Mouse (Mus musculus) midbrain, embryonic 14.5 days (tissue): Measurements from ENCODE around the gene Ankrd49. TPM values are rescaled to one million over a fixed set of nuclear protein-coding genes. Genes with fewer than 3 reads are reported as not detected.

Experiments
- ATAC-seq: fragments of 200-750 bp; cut with Nextera tagmentation; 2 replicates; pipeline ENCODE4 v1.8.0; 2017; ENCODE audit warnings: moderate number of reproducible peaks, moderate library complexity; ENCODE audit not compliant: low FRiP score, low TSS enrichment
- DNase-seq: peaks from one replicate; pipeline ENCODE4 v3.0.0-alpha.2; 2015
- H3K27ac ChIP-seq: fragments of 300-500 bp; sonication (generic); replicated peaks from 2 replicates; pipeline ENCODE4 v1.5.1; 2014; ENCODE audit warnings: mild to moderate bottlenecking, low read depth, low read length, moderate library complexity
- H3K27me3 ChIP-seq: fragments of 300-500 bp; sonication (generic); 2 replicates; pipeline ENCODE4 v1.6.1; 2014; ENCODE audit warnings: low read length, control low read depth, mixed read lengths; ENCODE audit not compliant: control insufficient read depth, insufficient read depth
- H3K36me3 ChIP-seq: fragments of 300-500 bp; sonication (generic); 2 replicates; pipeline ENCODE4 v1.6.1; 2014; ENCODE audit warnings: low read length, control low read depth; ENCODE audit not compliant: control insufficient read depth, insufficient read depth
- H3K4me1 ChIP-seq: fragments of 300-500 bp; sonication (generic); 2 replicates; pipeline ENCODE4 v1.6.1; 2014; ENCODE audit warnings: mild to moderate bottlenecking, antibody characterized with exemption, low read length, control low read depth; ENCODE audit not compliant: control insufficient read depth, insufficient read depth
- H3K4me2 ChIP-seq: fragments of 300-500 bp; sonication (generic); 2 replicates; pipeline ENCODE4 v1.6.1; 2014; ENCODE audit warnings: mild to moderate bottlenecking, low read length, moderate library complexity
- H3K4me3 ChIP-seq: fragments of 300-500 bp; sonication (generic); replicated peaks from 2 replicates; pipeline ENCODE4 v1.5.1; 2014; ENCODE audit warnings: low read depth, low read length
- H3K9ac ChIP-seq: fragments of 300-500 bp; sonication (generic); replicated peaks from 2 replicates; pipeline ENCODE4 v1.6.1; 2014; ENCODE audit warnings: mild to moderate bottlenecking, low read length, moderate library complexity
- H3K9me3 ChIP-seq: fragments of 300-500 bp; sonication (generic); 2 replicates; pipeline ENCODE4 v1.6.1; 2016; ENCODE audit warnings: low read length, control low read depth, mixed read lengths; ENCODE audit not compliant: control insufficient read depth
- WGBS: fragments of 180-500 bp; shearing (Covaris S2); extraction: QIAGEN DNeasy Blood & Tissue Kit; methylation state at CpG from one replicate; pipeline ENCODE4 v1.1.7; 2014; 5-methylcytosine and 5-hydroxymethylcytosine counted together
- polyA plus RNA-seq: library from polyadenylated mRNA; unstranded; fragments of >200 nt; fragmentation: Nextera tagmentation; extraction: Ambion mirVana; gene quantifications from 2 replicates; pipeline ENCODE4 v1.2.1, GENCODE M21; 2014

Gene Ankrd49
- polyA plus RNA-seq, 1 experiment from 2014 or later = 35.4 TPM

GRCm38 (mm10) chr9:14778341-14778740, 6.3 kb downstream of the Ankrd49 start:
- no peak overlapping the region for H3K27ac ChIP-seq
- H3K4me1 ChIP-seq = no peaks in the 10 kb centered on the region
- ATAC-seq (no peak), DNase-seq (no peak)
- H3K27me3 ChIP-seq = no peaks in the 10 kb centered on the region
- H3K9me3 ChIP-seq = no peaks in the 10 kb centered on the region
- peaks cover 20% of the 10 kb centered on the region for H3K36me3 ChIP-seq
- 45% methylated on average over 13 of the region's 13 CpGs for WGBS
- no peak overlapping the region for H3K4me2 ChIP-seq
- no peak overlapping the region for H3K9ac ChIP-seq
- no peak overlapping the region for H3K4me3 ChIP-seq

GRCm38 (mm10) chr9:14773813-14774212, 10.8 kb downstream of the Ankrd49 start:
- H3K4me1 ChIP-seq = peaks cover 8% of the 10 kb centered on the region; the same call in 1 of the 2 replicates
- H3K9me3 ChIP-seq = no peaks in the 10 kb centered on the region
- WGBS = 50% methylated on average over 2 of the region's 2 CpGs
- no peak overlapping the region for H3K4me2 ChIP-seq
- H3K27me3 ChIP-seq = no peaks in the 10 kb centered on the region
- no peaks in the 10 kb centered on the region for H3K36me3 ChIP-seq
- H3K9ac ChIP-seq = no peak overlapping the region
- peak; percentile 52 for DNase-seq
- ATAC-seq = no peak
- H3K27ac ChIP-seq = no peak overlapping the region
- H3K4me3 ChIP-seq = no peak overlapping the region

GRCm38 (mm10) chr9:14772074-14772473, 12.6 kb downstream of the Ankrd49 start:
- Histone ChIP-seq H3K36me3 (no peaks in the 10 kb centered on the region), H3K4me2 (no peak overlapping the region), H3K4me3 (no peak overlapping the region), H3K9ac (no peak overlapping the region), H3K4me1 (peaks cover 12% of the 10 kb centered on the region; the same call in 1 of the 2 replicates), H3K27ac (no peak overlapping the region), H3K27me3 (no peaks in the 10 kb centered on the region), H3K9me3 (no peaks in the 10 kb centered on the region)
- DNase-seq (no peak), ATAC-seq (no peak)
- 90% methylated on average over 2 of the region's 2 CpGs for WGBS

DNA sequence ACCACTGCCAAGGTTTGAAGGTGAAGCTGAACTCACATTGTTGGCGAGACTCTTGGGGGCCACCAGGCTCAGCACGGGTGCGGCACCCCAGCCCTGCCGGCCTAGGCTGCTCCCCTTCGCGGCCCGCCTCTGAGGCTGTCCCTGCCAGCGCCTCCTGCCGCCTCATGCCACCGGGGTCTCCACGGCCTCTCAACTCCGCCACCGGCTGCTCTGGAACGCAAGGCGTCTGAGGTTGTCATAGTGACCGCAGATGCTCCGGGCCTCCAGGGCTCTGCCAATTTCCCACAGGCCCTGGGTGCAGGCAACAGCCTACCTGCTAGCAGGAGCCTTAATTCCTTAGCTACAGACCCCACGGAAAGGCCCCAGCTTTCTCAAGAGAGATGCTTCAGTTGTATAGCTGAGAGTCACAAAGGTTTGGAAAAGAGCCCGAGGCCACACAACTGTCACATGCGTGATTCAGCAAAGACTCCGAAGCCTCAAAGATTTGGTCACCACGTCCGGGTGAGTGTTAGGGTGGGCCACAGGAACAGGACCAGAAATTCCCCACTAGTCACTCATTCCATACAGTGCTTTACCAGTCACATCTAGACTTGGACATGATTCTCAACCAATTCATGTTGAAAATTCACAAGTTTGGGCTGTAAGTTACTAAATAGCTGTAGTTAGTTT, 13.7 kb downstream of the Ankrd49 start, which contains the start of gene 1700012B09Rik:
Gene 1700012B09Rik (minus strand): TSS at position 228 of the 669 bp plus-strand sequence.
- ATAC-seq (peak; percentile 63; the same call in 1 of the 2 replicates), DNase-seq (peak; percentile 54)
- peak within 1 kb of the TSS; percentile 23; the same call in 1 of the 2 replicates for H3K9ac ChIP-seq
- H3K4me1 ChIP-seq = peaks cover 12% of the 10 kb centered on the region; the same call in 1 of the 2 replicates
- WGBS = 17% methylated on average over 23 of the region's 23 CpGs
- no peak within 1 kb of the TSS for H3K4me3 ChIP-seq
- no peaks in the 10 kb centered on the region for H3K36me3 ChIP-seq
- no peaks in the 10 kb centered on the region for H3K9me3 ChIP-seq
- H3K27me3 ChIP-seq = no peaks in the 10 kb centered on the region
- no peak within 1 kb of the TSS for H3K27ac ChIP-seq
- H3K4me2 ChIP-seq = peak within 1 kb of the TSS; percentile 22

DNA sequence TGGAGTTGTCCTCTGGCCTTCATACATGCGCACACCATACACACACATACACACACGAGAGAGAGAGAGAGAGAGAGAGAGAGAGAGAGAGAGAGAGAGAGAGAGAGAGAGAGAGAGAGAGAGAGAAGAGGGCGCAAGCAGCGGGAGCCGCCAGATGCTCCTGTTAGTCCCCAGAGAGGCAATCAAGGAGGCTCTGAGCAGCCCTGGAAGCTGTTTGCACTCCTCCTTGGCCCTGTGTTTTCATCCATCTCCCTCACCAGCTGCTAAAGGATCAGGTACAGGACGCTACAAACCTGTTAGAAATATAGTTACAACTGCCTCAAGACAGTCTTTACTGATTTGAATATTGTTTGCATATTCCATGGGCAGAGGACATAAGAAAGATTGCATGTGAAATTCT, 14.8 kb downstream of the Ankrd49 start:
- ATAC-seq = 0 out of 2 replicates have a peak, but pooled peaks have one; percentile 24

GRCm38 (mm10) chr9:14764765-14765164, 19.9 kb downstream of the Ankrd49 start:
- Histone ChIP-seq H3K9ac (no peak overlapping the region), H3K9me3 (no peaks in the 10 kb centered on the region), H3K27ac (no peak overlapping the region), H3K4me3 (no peak overlapping the region), H3K4me1 (peaks cover 4% of the 10 kb centered on the region; the same call in 1 of the 2 replicates), H3K4me2 (no peak overlapping the region), H3K27me3 (no peaks in the 10 kb centered on the region), H3K36me3 (no peaks in the 10 kb centered on the region)
- WGBS = 31% methylated on average over 7 of the region's 7 CpGs
- DNase-seq = peak; percentile 86
- ATAC-seq = no peak

More for the DNA sequence above, 14.8 kb downstream of the Ankrd49 start:
- Histone ChIP-seq H3K4me1 (peaks cover 12% of the 10 kb centered on the region; the same call in 1 of the 2 replicates), H3K9ac (no peak overlapping the region), H3K9me3 (no peaks in the 10 kb centered on the region), H3K36me3 (no peaks in the 10 kb centered on the region), H3K4me2 (no peak overlapping the region), H3K27me3 (no peaks in the 10 kb centered on the region), H3K27ac (no peak overlapping the region), H3K4me3 (no peak overlapping the region)
- peak; percentile 36 for DNase-seq
- 48% methylated on average over 6 of the region's 6 CpGs for WGBS

DNA sequence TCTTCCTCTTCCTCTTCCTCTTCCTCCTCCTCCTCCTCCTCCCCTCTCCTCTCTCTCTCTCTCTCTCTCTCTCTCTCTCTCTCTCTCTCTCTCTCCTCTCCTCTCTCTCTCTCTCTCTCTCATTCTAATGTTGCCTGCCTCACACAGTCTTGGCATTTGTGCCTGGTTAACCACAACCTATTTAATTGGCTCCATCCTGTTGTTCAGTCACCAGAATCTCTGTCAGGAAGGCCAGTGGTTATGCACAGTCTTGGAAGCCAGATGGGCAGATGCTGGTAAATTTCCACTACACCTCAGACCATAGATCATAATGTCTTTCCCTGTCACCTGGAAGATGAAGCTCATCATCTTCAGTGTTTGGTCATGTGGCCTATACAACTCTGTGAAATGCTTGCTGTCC, 25.4 kb downstream of the Ankrd49 start:
- Histone ChIP-seq H3K9ac (no peak overlapping the region), H3K4me3 (no peak overlapping the region), H3K4me2 (no peak overlapping the region), H3K27ac (no peak overlapping the region), H3K9me3 (no peaks in the 10 kb centered on the region), H3K36me3 (no peaks in the 10 kb centered on the region), H3K4me1 (no peaks in the 10 kb centered on the region), H3K27me3 (no peaks in the 10 kb centered on the region)
- DNase-seq (no peak), ATAC-seq (no peak)

GRCm38 (mm10) chr9:14758590-14758989, 26.1 kb downstream of the Ankrd49 start:
- Histone ChIP-seq H3K27me3 (no peaks in the 10 kb centered on the region), H3K36me3 (no peaks in the 10 kb centered on the region), H3K27ac (no peak overlapping the region), H3K9ac (no peak overlapping the region), H3K9me3 (no peaks in the 10 kb centered on the region), H3K4me1 (no peaks in the 10 kb centered on the region), H3K4me3 (no peak overlapping the region), H3K4me2 (no peak overlapping the region)
- 76% methylated on average over 7 of the region's 7 CpGs for WGBS
- DNase-seq = no peak
- ATAC-seq = no peak

- 80% methylated on average over 3 of the region's 3 CpGs for WGBS
- no peaks in the 10 kb centered on the region for H3K36me3 ChIP-seq
Observed at GRCm38 (mm10) chr9:14754469-14754868, 30.2 kb downstream of the Ankrd49 start.

More at GRCm38 (mm10) chr9:14754469-14754868, 30.2 kb downstream of the Ankrd49 start:
- ATAC-seq (no peak), DNase-seq (no peak)
- Histone ChIP-seq H3K4me2 (no peak overlapping the region), H3K9ac (no peak overlapping the region), H3K4me3 (no peak overlapping the region), H3K27ac (no peak overlapping the region), H3K9me3 (no peaks in the 10 kb centered on the region), H3K4me1 (0 out of 2 replicates have a peak, but pooled peaks cover 6% of the 10 kb centered on the region), H3K27me3 (peaks cover 9% of the 10 kb centered on the region)
